Mouse (Mus musculus) stomach, adult 2 months (tissue): ENCODE measurements around the gene Gm10447. TPM values are rescaled to one million over a fixed set of nuclear protein-coding genes. Genes with fewer than 3 reads are reported as not detected.

ENCODE experiments used
- polyA plus RNA-seq: library from polyadenylated mRNA; depleted of rRNA; stranded (reverse); fragments of >200 nt; gene quantifications from 2 replicates; pipeline ENCODE4 v1.2.3, GENCODE M21; 2012; rRNA removed

Gene Gm10447
- polyA plus RNA-seq: 0.16 and 0.42 TPM in 2 replicates

GRCm38 (mm10) chr11:53456474-53457371 is at the start of gene Gm10447, which contains the start of gene Shroom1:
Gene Gm10447 (minus strand): TSS chr11:53457110.
Gene Shroom1 (plus strand): TSS chr11:53457205.

GRCm38 (mm10) chr11:53479783-53480301 is 22.9 kb upstream of the Gm10447 start, which contains the start of the genes Gm9945 and Sowaha:
Gene Gm9945 (plus strand): TSS chr11:53480166.
Gene Sowaha (minus strand): TSS chr11:53480274.

GRCm38 (mm10) chr11:53469968-53470695 is 13.2 kb upstream of the Gm10447 start, which contains the start of gene Gm9837:
Gene Gm9837 (minus strand): TSS chr11:53470479.

GRCm38 (mm10) chr11:53430670-53431346 is 26.1 kb downstream of the Gm10447 start, which contains the start of the genes Uqcrq and Gdf9:
Gene Uqcrq (minus strand): TSS chr11:53430831.
Gene Gdf9 (plus strand): TSS chr11:53431023.

GRCm38 (mm10) chr11:53423036-53423435 is 33.9 kb downstream of the Gm10447 start, which contains the start of gene Leap2:
Gene Leap2 (minus strand): TSS chr11:53423170.

Other genes starting within 250 kb of the Gm10447 start
- gene Hspa4, start 156.7 kb downstream of the Gm10447 start, polyA plus RNA-seq: 12.1 and 20.5 TPM in 2 replicates
- 3.4 and 5.1 TPM in 2 replicates for gene Zcchc10, start 132.4 kb downstream of the Gm10447 start, polyA plus RNA-seq
- 2.6 and 4.2 TPM in 2 replicates for gene Aff4, start 106.3 kb downstream of the Gm10447 start, polyA plus RNA-seq
- gene Leap2, start 33.9 kb downstream of the Gm10447 start, polyA plus RNA-seq: not detected in 2 replicates
- 540 and 822 TPM in 2 replicates for gene Uqcrq, start 26.3 kb downstream of the Gm10447 start, polyA plus RNA-seq
- gene Gdf9, start 26.1 kb downstream of the Gm10447 start, polyA plus RNA-seq: 1.6 and 3.2 TPM in 2 replicates
- gene Shroom1, start 95 bp upstream of the Gm10447 start, polyA plus RNA-seq: 8.1 and 9.6 TPM in 2 replicates
- gene Gm9837, start 13.4 kb upstream of the Gm10447 start, polyA plus RNA-seq: not detected in 2 replicates
- not detected in 2 replicates for gene Gm9945, start 23.1 kb upstream of the Gm10447 start, polyA plus RNA-seq
- 1.6 and 2.7 TPM in 2 replicates for gene Sowaha, start 23.2 kb upstream of the Gm10447 start, polyA plus RNA-seq
- 15.4 and 16.8 TPM in 2 replicates for gene Sept8, start 62.1 kb upstream of the Gm10447 start, polyA plus RNA-seq
- 0.66 and 0.69 TPM in 2 replicates for gene Kif3a, start 110.3 kb upstream of the Gm10447 start, polyA plus RNA-seq
- not detected in 2 replicates for gene Il4, start 161.6 kb upstream of the Gm10447 start, polyA plus RNA-seq
- 0.74 and 0.84 TPM in 2 replicates for gene Il13, start 177.6 kb upstream of the Gm10447 start, polyA plus RNA-seq